Mouse (Mus musculus): ENCODE measurements around the gene Slc3a1. TPM values are rescaled to one million over a fixed set of nuclear protein-coding genes. Genes with fewer than 3 reads are reported as not detected.

Slc3a1 gene
- total RNA-seq (2023; ENCODE audit: inconsistent age) = 0.60 to 1.4 TPM (median 0.83 TPM) in 4 replicates

DNA sequence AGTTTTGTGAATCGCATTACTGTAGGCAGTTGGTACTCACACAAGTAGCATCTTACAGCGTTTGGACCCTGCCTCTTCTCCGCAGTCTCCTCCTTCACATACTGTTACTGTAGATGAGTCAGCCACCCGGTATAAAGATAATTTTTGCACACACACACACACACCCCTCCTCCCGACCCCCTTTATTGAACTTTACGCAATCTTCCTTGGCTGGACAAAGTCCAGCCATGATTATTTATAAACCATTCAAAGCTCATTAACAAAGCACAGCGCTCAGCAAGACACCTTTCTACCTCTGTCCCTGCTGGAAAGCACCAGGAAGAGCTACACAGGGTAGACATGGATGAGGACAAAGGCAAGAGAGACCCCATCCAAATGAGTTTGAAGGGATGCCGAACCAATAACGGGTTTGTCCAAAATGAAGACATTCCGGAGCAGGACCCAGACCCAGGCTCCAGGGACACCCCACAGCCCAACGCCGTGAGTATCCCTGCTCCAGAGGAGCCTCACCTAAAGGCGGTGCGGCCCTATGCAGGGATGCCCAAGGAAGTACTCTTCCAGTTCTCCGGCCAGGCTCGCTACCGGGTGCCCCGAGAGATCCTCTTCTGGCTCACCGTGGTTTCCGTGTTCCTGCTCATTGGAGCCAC is at the start of gene Slc3a1:
Slc3a1 (plus strand) TSS at position 284 of the 647 bp plus-strand sequence.

DNA sequence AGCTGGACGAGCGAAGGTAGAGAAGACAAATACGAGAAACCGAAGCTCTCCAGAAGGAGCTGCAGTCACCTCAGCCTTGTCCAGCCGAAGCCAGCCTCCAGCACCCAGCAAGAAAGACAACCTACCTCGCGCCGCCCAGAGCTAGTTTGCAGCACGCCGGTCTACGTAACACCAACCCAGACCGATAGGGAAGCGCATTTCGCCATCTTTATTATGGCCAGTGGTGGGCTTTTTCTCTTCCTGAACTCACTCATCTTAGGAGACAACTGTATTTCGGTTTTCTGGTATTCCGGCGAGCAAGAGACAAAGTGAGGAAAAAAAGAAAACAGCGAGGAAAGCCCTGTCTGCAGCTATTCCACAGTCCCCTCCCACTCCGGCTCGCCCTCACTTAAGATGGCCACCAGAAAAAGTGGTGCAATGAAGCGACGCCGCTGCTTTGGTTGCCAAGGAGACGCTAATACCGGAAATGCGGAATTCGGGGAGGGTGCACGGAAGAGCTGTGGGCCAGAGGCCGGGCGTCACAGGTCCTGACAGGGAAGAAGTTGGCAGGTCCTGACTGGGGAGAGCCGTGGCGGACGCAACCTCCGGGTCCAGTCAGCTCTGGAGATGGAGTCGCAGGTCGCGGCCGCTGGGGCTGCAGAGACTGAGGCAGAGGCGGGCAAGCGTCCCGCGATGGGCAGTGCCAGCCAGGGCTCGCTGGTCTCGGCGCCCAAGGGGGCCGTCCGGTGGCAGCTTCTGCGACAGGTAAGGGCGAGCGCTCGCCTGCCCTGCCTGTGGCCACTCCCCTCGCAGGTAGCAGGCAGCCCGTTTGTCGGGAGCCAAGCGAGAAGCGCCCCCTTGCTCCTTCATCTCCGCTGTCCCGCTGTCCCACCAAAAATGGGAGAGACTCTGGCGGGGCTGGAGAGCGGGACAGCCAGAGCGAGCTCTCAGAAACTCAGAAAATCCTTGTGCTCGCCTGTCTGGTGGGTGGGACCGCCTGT is 62.2 kb downstream of the Slc3a1 start, which contains the start of the genes Prepl and Camkmt:
Prepl (minus strand) TSS at position 122 of the 980 bp plus-strand sequence.
Camkmt (plus strand) TSS at position 433 of the 980 bp plus-strand sequence.

Other genes starting within 250 kb of the Slc3a1 start
- gene Lrpprc, start 237.6 kb upstream of the Slc3a1 start, total RNA-seq (2023; ENCODE audit: inconsistent age) = 49.4 to 51.9 TPM (median 50.2 TPM) in 4 replicates
- gene Ppm1b, start 71.6 kb upstream of the Slc3a1 start, total RNA-seq (2023; ENCODE audit: inconsistent age) = 62.3 to 67.8 TPM (median 65.4 TPM) in 4 replicates
- gene Prepl, start 61.9 kb downstream of the Slc3a1 start, total RNA-seq (2023; ENCODE audit: inconsistent age) = 32.6 to 36.9 TPM (median 34.0 TPM) in 4 replicates
- 16.3 to 20.4 TPM (median 18.3 TPM) in 4 replicates for gene Camkmt, start 62.2 kb downstream of the Slc3a1 start, total RNA-seq (2023; ENCODE audit: inconsistent age)

Measured in B cell, adult (primary cell).